14 mouse cellular contexts compared by ENCODE assay signal in the genomic region with DNA sequence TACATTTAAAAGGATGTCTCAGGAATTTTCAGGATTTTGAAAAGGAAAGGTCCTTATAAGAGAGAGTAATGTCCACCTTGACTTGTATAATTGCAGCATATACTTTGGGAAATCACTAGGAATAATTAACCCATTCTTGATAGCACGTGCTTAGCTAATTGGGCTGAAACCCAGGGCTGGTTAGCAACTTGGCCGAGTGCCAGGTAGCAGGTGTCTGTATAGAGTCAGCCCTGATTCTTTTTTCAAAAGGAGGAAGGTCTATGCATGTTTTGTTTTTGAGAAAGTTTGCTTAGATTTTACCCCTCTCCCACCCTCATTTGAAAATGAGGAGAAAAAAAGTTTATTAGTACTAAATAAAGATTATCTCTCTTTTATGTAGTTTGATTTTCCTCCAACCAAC.
DNase-seq lines count a peak whose midpoint lies in the region; ATAC-seq and TF ChIP-seq lines count a peak whose summit lies in the region.
"Had no signal": no experiment of that assay in that cellular context is flagged by ENCODE, and none has a peak within 500 bp of the region (broad histone marks: within the 10 kb centered on the region; RNA-seq: fewer than 3 reads in every experiment).

No protein-coding gene starts in this region.

- H3K36me3 ChIP-seq in intestine, embryonic 15.5 days, result no peaks in the 10 kb centered on the region
- no peaks in the 10 kb centered on the region for H3K36me3 ChIP-seq in intestine, postnatal 0 days (ENCODE audit: control insufficient read depth, insufficient read depth)
- H3K36me3 ChIP-seq in forebrain, postnatal 0 days (ENCODE audit: insufficient read depth), result no peaks in the 10 kb centered on the region
- no peaks in the 10 kb centered on the region for H3K36me3 ChIP-seq in liver, embryonic 11.5 days (ENCODE audit: control insufficient read depth, insufficient read depth, low read length)
- H3K36me3 ChIP-seq: embryonic facial prominence, embryonic 13.5 days; limb, embryonic 15.5 days; lung, embryonic 15.5 days had no signal

- no peak overlapping the region for H3K4me2 ChIP-seq in intestine, embryonic 15.5 days (replicated peaks)
- H3K4me2 ChIP-seq in intestine, postnatal 0 days (replicated peaks; ENCODE audit: low read depth), result no peak overlapping the region
- no peak overlapping the region for H3K4me2 ChIP-seq in forebrain, postnatal 0 days (ENCODE audit: low read depth)
- no peak overlapping the region for H3K4me2 ChIP-seq in liver, embryonic 11.5 days
- H3K4me2 ChIP-seq: embryonic facial prominence, embryonic 13.5 days; limb, embryonic 15.5 days; lung, embryonic 15.5 days had no signal

- no peaks in the 10 kb centered on the region for H3K4me1 ChIP-seq in intestine, embryonic 15.5 days (replicated peaks)
- H3K4me1 ChIP-seq in intestine, postnatal 0 days (replicated peaks; ENCODE audit: control insufficient read depth, insufficient read depth, low read length), result no peaks in the 10 kb centered on the region
- H3K4me1 ChIP-seq in forebrain, postnatal 0 days (ENCODE audit: insufficient read depth), result no peaks in the 10 kb centered on the region
- no peaks in the 10 kb centered on the region for H3K4me1 ChIP-seq in liver, embryonic 11.5 days (replicated peaks; ENCODE audit: control insufficient read depth, insufficient read depth, low read length)
- H3K4me1 ChIP-seq: embryonic facial prominence, embryonic 13.5 days; limb, embryonic 15.5 days; lung, embryonic 15.5 days had no signal

- no peak overlapping the region for H3K4me3 ChIP-seq in intestine, embryonic 15.5 days (replicated peaks)
- H3K4me3 ChIP-seq in intestine, postnatal 0 days (ENCODE audit: low read depth, low read length), result no peak overlapping the region
- no peak overlapping the region for H3K4me3 ChIP-seq in forebrain, postnatal 0 days (ENCODE audit: low read depth, low read length)
- no peak overlapping the region for H3K4me3 ChIP-seq in liver, embryonic 11.5 days (ENCODE audit: low read depth, low read length)
- H3K4me3 ChIP-seq: embryonic facial prominence, embryonic 13.5 days; heart, adult 2 months; left cerebral cortex, adult 2 months; limb, embryonic 15.5 days; lung, embryonic 15.5 days had no signal

- DNase-seq in testis, postnatal 10 days (ENCODE audit: low spot score), result peak; percentile 38
- no peak for DNase-seq in testis, postnatal 14 days (ENCODE audit: low spot score)
- DNase-seq in forebrain, postnatal 0 days, result peak; percentile 22
- DNase-seq in ovary, postnatal 36 days (ENCODE audit: low spot score), result no peak
- no peak for DNase-seq in liver, embryonic 11.5 days (ENCODE audit: low spot score)
- DNase-seq: heart, adult 2 months; heart, postnatal 36 days had no signal

- no peaks in the 10 kb centered on the region for H3K9me3 ChIP-seq in intestine, embryonic 15.5 days
- no peaks in the 10 kb centered on the region for H3K9me3 ChIP-seq in intestine, postnatal 0 days (ENCODE audit: control insufficient read depth)
- H3K9me3 ChIP-seq in forebrain, postnatal 0 days (ENCODE audit: low read length), result no peaks in the 10 kb centered on the region
- no peaks in the 10 kb centered on the region for H3K9me3 ChIP-seq in liver, embryonic 11.5 days (ENCODE audit: control insufficient read depth, low read length)
- H3K9me3 ChIP-seq: embryonic facial prominence, embryonic 13.5 days; limb, embryonic 15.5 days; lung, embryonic 15.5 days had no signal

- 49% methylated on average over 2 of the region's 2 CpGs for WGBS in intestine, embryonic 15.5 days
- WGBS in intestine, postnatal 0 days, result 39% methylated on average over 2 of the region's 2 CpGs
- 26% methylated on average over 2 of the region's 2 CpGs for WGBS in forebrain, postnatal 0 days
- 60% methylated on average over 2 of the region's 2 CpGs for WGBS in liver, embryonic 11.5 days

- peak; percentile 31; the same call in 1 of the 2 replicates for ATAC-seq in intestine, embryonic 15.5 days
- ATAC-seq in intestine, postnatal 0 days, result no peak
- ATAC-seq in forebrain, postnatal 0 days, result no peak
- ATAC-seq in liver, embryonic 11.5 days (replicated peaks; ENCODE audit: low FRiP score), result no peak
- ATAC-seq: Patski had no signal

- H3K27me3 ChIP-seq in intestine, embryonic 15.5 days (replicated peaks), result no peaks in the 10 kb centered on the region
- H3K27me3 ChIP-seq in intestine, postnatal 0 days (replicated peaks; ENCODE audit: control insufficient read depth, insufficient read depth, low read length), result no peaks in the 10 kb centered on the region
- H3K27me3 ChIP-seq in forebrain, postnatal 0 days (ENCODE audit: insufficient read depth, low read length), result no peaks in the 10 kb centered on the region
- no peaks in the 10 kb centered on the region for H3K27me3 ChIP-seq in liver, embryonic 11.5 days (replicated peaks; ENCODE audit: control insufficient read depth, insufficient read depth, low read length)
- H3K27me3 ChIP-seq: embryonic facial prominence, embryonic 13.5 days; limb, embryonic 15.5 days; lung, embryonic 15.5 days had no signal

- no peak for TF ChIP-seq CTCF in intestine, postnatal 0 days (IDR thresholded peaks at IDR 0.05; ENCODE audit: low read depth)
- no peak for TF ChIP-seq CTCF in forebrain, postnatal 0 days (IDR thresholded peaks at IDR 0.05; ENCODE audit: low read depth)

- no peak overlapping the region for H3K9ac ChIP-seq in intestine, embryonic 15.5 days
- H3K9ac ChIP-seq in intestine, postnatal 0 days (ENCODE audit: low read depth, low read length), result no peak overlapping the region
- no peak overlapping the region for H3K9ac ChIP-seq in forebrain, postnatal 0 days
- no peak overlapping the region for H3K9ac ChIP-seq in liver, embryonic 11.5 days (ENCODE audit: low read depth, low read length)
- H3K9ac ChIP-seq: embryonic facial prominence, embryonic 13.5 days; limb, embryonic 15.5 days; lung, embryonic 15.5 days had no signal

- no peak overlapping the region for H3K27ac ChIP-seq in intestine, embryonic 15.5 days
- H3K27ac ChIP-seq in intestine, postnatal 0 days (ENCODE audit: low read depth, low read length), result no peak overlapping the region
- no peak overlapping the region for H3K27ac ChIP-seq in forebrain, postnatal 0 days (ENCODE audit: low read depth, low read length)
- no peak overlapping the region for H3K27ac ChIP-seq in liver, embryonic 11.5 days (ENCODE audit: low read depth, low read length)
- H3K27ac ChIP-seq: embryonic facial prominence, embryonic 13.5 days; heart, adult 2 months; left cerebral cortex, adult 2 months; limb, embryonic 15.5 days; lung, embryonic 15.5 days had no signal

Comparison
In these comparisons a context has a peak if more than half of its experiments do, and no peak if none do; other contexts are left out.
1. DNase-seq: peak in testis, postnatal 10 days (single experiment) and forebrain, postnatal 0 days (single experiment); none in testis, postnatal 14 days (single experiment), ovary, postnatal 36 days (single experiment) and liver, embryonic 11.5 days (single experiment).